Mouse (Mus musculus) G1E-ER4 (cell line): ENCODE data around the gene D330020A13Rik. TPM values are rescaled to one million over a fixed set of nuclear protein-coding genes. Genes with fewer than 3 reads are reported as not detected.

Experiments used
- GATA1 ChIP-seq: IDR thresholded peaks from one replicate; pipeline ENCODE4 v1.8.0; 2012; ENCODE audit warnings: low read length, inconsistent platforms
- polyA plus RNA-seq: library from polyadenylated mRNA; stranded (reverse); fragments of >175 nt; gene quantifications from 2 replicates; pipeline ENCODE4 v1.2.3, GENCODE M21; 2012

The D330020A13Rik gene
- polyA plus RNA-seq, 1 experiment: not detected

GRCm38 (mm10) chr6:120332351-120332750 lies 38.2 kb downstream of the D330020A13Rik start:
- TF ChIP-seq GATA1: no peak

- TF ChIP-seq GATA1: no peak
These were observed 49.8 kb downstream of the D330020A13Rik start for GRCm38 (mm10) chr6:120343992-120344391.

Other genes starting within 250 kb of the D330020A13Rik start
- not detected in 2 replicates for gene Ninj2, start 201.0 kb upstream of the D330020A13Rik start, polyA plus RNA-seq
- not detected in 2 replicates for gene B4galnt3, start 195 bp downstream of the D330020A13Rik start, polyA plus RNA-seq
- gene Kdm5a, start 69.8 kb downstream of the D330020A13Rik start, polyA plus RNA-seq: 26.5 and 29.0 TPM in 2 replicates
- gene Ccdc77, start 70.0 kb downstream of the D330020A13Rik start, polyA plus RNA-seq: 2.4 and 3.0 TPM in 2 replicates
- gene Il17ra, start 168.9 kb downstream of the D330020A13Rik start, polyA plus RNA-seq: 12.1 and 15.9 TPM in 2 replicates
- gene Tmem121b, start 199.4 kb downstream of the D330020A13Rik start, polyA plus RNA-seq: not detected in 2 replicates
- 17.4 and 19.6 TPM in 2 replicates for gene Hdhd5, start 237.0 kb downstream of the D330020A13Rik start, polyA plus RNA-seq